Mouse (Mus musculus) liver, embryonic 13.5 days (tissue): ENCODE data around the gene Gm20828. TPM values are rescaled to one million over a fixed set of nuclear protein-coding genes. Genes with fewer than 3 reads are reported as not detected.
"Not testable (repeated sequence)": the region's sequence is repeated elsewhere in the genome, so short reads cannot be mapped to it uniquely, and the experiment has no call there.

Experiments
- ATAC-seq: fragments of 200-750 bp; cut with Nextera tagmentation; 2 replicates; pipeline ENCODE4 v1.8.0; 2017; ENCODE audit warnings: low read depth, mild to moderate bottlenecking, moderate number of reproducible peaks, moderate library complexity
- DNase-seq: peaks from one replicate; pipeline ENCODE4 v3.0.0; 2022
- H3K27ac ChIP-seq: fragments of 300-500 bp; sonication (generic); 2 replicates; pipeline ENCODE4 v1.5.1; 2015; ENCODE audit warnings: moderate library complexity, mild to moderate bottlenecking, inconsistent platforms
- H3K27me3 ChIP-seq: fragments of 300-500 bp; sonication (generic); 2 replicates; pipeline ENCODE4 v1.6.1; 2015; ENCODE audit warnings: mild to moderate bottlenecking, inconsistent platforms
- H3K36me3 ChIP-seq: fragments of 300-500 bp; sonication (generic); 2 replicates; pipeline ENCODE4 v1.6.1; 2015; ENCODE audit warnings: mild to moderate bottlenecking, inconsistent platforms
- H3K4me1 ChIP-seq: fragments of 300-500 bp; sonication (generic); replicated peaks from 2 replicates; pipeline ENCODE4 v1.6.1; 2015; ENCODE audit warnings: inconsistent platforms
- H3K4me2 ChIP-seq: fragments of 300-500 bp; sonication (generic); 2 replicates; pipeline ENCODE4 v1.6.1; 2015; ENCODE audit warnings: inconsistent platforms, mild to moderate bottlenecking, moderate library complexity
- H3K4me3 ChIP-seq: fragments of 300-500 bp; sonication (generic); replicated peaks from 2 replicates; pipeline ENCODE4 v1.5.1; 2015; ENCODE audit warnings: mild to moderate bottlenecking, inconsistent platforms
- H3K9ac ChIP-seq: fragments of 300-500 bp; sonication (generic); 2 replicates; pipeline ENCODE4 v1.6.1; 2015; ENCODE audit warnings: mild to moderate bottlenecking, inconsistent platforms
- H3K9me3 ChIP-seq: fragments of 300-500 bp; sonication (generic); replicated peaks from 2 replicates; pipeline ENCODE4 v1.6.1; 2016; ENCODE audit warnings: inconsistent platforms
- WGBS: fragments of 180-500 bp; shearing (Covaris S2); methylation state at CpG from one replicate; pipeline ENCODE4 v1.1.7; 2015; ENCODE audit not compliant: insufficient replicate concordance; 5-methylcytosine and 5-hydroxymethylcytosine counted together
- polyA plus RNA-seq: library from polyadenylated mRNA; unstranded; fragments of >200 nt; fragmentation: Nextera tagmentation; extraction: Ambion mirVana; gene quantifications from 2 replicates; pipeline ENCODE4 v1.2.1, GENCODE M21; 2015

Gene Gm20828
- not detected in 2 replicates for polyA plus RNA-seq

- H3K4me3 ChIP-seq, H3K9me3 ChIP-seq, H3K4me2 ChIP-seq, H3K9ac ChIP-seq, H3K4me1 ChIP-seq, H3K27me3 ChIP-seq, H3K36me3 ChIP-seq, ATAC-seq, DNase-seq, H3K27ac ChIP-seq: not testable (repeated sequence)
- no CpG with 5 or more reads among the region's 3 CpGs for WGBS
Measured at GRCm38 (mm10) chrY:11199274-11199673, at the start of gene Gm20828. Gene Gm20828 (minus strand): TSS chrY:11199374.
